Mouse (Mus musculus): ENCODE results near the gene Snx32. TPM values are rescaled to one million over a fixed set of nuclear protein-coding genes. Genes with fewer than 3 reads are reported as not detected.

The Snx32 gene
- 7.8 and 7.9 TPM in 2 replicates for polyA plus RNA-seq (2015; fragmentation: Nextera tagmentation; extraction: Ambion mirVana)

GRCm38 (mm10) chr19:5510031-5511026 lies at the start of gene Snx32:
Snx32 (minus strand) TSS chr19:5510538.

GRCm38 (mm10) chr19:5503687-5504086 lies 6.7 kb downstream of the Snx32 start, which contains the start of gene 1700020D05Rik:
1700020D05Rik (minus strand) TSS chr19:5503787.

GRCm38 (mm10) chr19:5490313-5490897 lies 19.9 kb downstream of the Snx32 start, which contains the start of gene Cfl1:
Cfl1 (plus strand) TSS chr19:5490455.

GRCm38 (mm10) chr19:5487768-5488550 lies 22.4 kb downstream of the Snx32 start, which contains the start of gene Mus81:
Mus81 (minus strand) TSS chr19:5488402.

GRCm38 (mm10) chr19:5473720-5474119 lies 36.6 kb downstream of the Snx32 start, which contains the start of gene Efemp2:
Efemp2 (plus strand) TSS chr19:5473954.

GRCm38 (mm10) chr19:5468374-5468773 lies 42.0 kb downstream of the Snx32 start, which contains the start of gene Ctsw:
Ctsw (minus strand) TSS chr19:5468507.

GRCm38 (mm10) chr19:5460465-5460911 lies 49.9 kb downstream of the Snx32 start, which contains the start of gene Fibp:
Fibp (plus strand) TSS chr19:5460615.

GRCm38 (mm10) chr19:5457746-5458442 lies 52.4 kb downstream of the Snx32 start, which contains the start of gene Ccdc85b:
Ccdc85b (minus strand) TSS chr19:5457894.

GRCm38 (mm10) chr19:5447515-5448353 lies 62.6 kb downstream of the Snx32 start, which contains the start of gene Fosl1:
Fosl1 (plus strand) TSS chr19:5447547.

Other genes with a start within 250 kb of the Snx32 start
- gene Pacs1, start 237.4 kb downstream of the Snx32 start, polyA plus RNA-seq (2015; fragmentation: Nextera tagmentation; extraction: Ambion mirVana), result 9.6 and 10.2 TPM in 2 replicates
- 172 and 197 TPM in 2 replicates for gene Sf3b2, start 215.1 kb downstream of the Snx32 start, polyA plus RNA-seq (2015; fragmentation: Nextera tagmentation; extraction: Ambion mirVana)
- gene Gal3st3, start 212.2 kb downstream of the Snx32 start, polyA plus RNA-seq (2015; fragmentation: Nextera tagmentation; extraction: Ambion mirVana), result 0.10 and 0.27 TPM in 2 replicates
- gene Catsper1, start 174.8 kb downstream of the Snx32 start, polyA plus RNA-seq (2015; fragmentation: Nextera tagmentation; extraction: Ambion mirVana), result not detected in 2 replicates
- gene Cst6, start 161.0 kb downstream of the Snx32 start, polyA plus RNA-seq (2015; fragmentation: Nextera tagmentation; extraction: Ambion mirVana), result 0.51 and 0.99 TPM in 2 replicates
- gene Eif1ad, start 143.8 kb downstream of the Snx32 start, polyA plus RNA-seq (2015; fragmentation: Nextera tagmentation; extraction: Ambion mirVana), result 39.3 and 43.4 TPM in 2 replicates
- gene Banf1, start 143.4 kb downstream of the Snx32 start, polyA plus RNA-seq (2015; fragmentation: Nextera tagmentation; extraction: Ambion mirVana), result 304 and 334 TPM in 2 replicates
- gene Sart1, start 121.8 kb downstream of the Snx32 start, polyA plus RNA-seq (2015; fragmentation: Nextera tagmentation; extraction: Ambion mirVana), result 51.2 and 52.4 TPM in 2 replicates
- gene Tsga10ip, start 108.0 kb downstream of the Snx32 start, polyA plus RNA-seq (2015; fragmentation: Nextera tagmentation; extraction: Ambion mirVana), result 0.19 and 0.29 TPM in 2 replicates
- gene Drap1, start 85.6 kb downstream of the Snx32 start, polyA plus RNA-seq (2015; fragmentation: Nextera tagmentation; extraction: Ambion mirVana), result 130 and 141 TPM in 2 replicates
- gene AI837181, start 85.4 kb downstream of the Snx32 start, polyA plus RNA-seq (2015; fragmentation: Nextera tagmentation; extraction: Ambion mirVana), result 25.6 and 28.8 TPM in 2 replicates
- not detected in 2 replicates for gene Fosl1, start 63.0 kb downstream of the Snx32 start, polyA plus RNA-seq (2015; fragmentation: Nextera tagmentation; extraction: Ambion mirVana)
- 5.3 and 6.5 TPM in 2 replicates for gene Ccdc85b, start 52.6 kb downstream of the Snx32 start, polyA plus RNA-seq (2015; fragmentation: Nextera tagmentation; extraction: Ambion mirVana)
- 55.0 and 60.8 TPM in 2 replicates for gene Fibp, start 49.9 kb downstream of the Snx32 start, polyA plus RNA-seq (2015; fragmentation: Nextera tagmentation; extraction: Ambion mirVana)
- gene Ctsw, start 42.0 kb downstream of the Snx32 start, polyA plus RNA-seq (2015; fragmentation: Nextera tagmentation; extraction: Ambion mirVana), result 4.3 and 6.1 TPM in 2 replicates
- 30.8 and 37.7 TPM in 2 replicates for gene Efemp2, start 36.6 kb downstream of the Snx32 start, polyA plus RNA-seq (2015; fragmentation: Nextera tagmentation; extraction: Ambion mirVana)
- 19.9 and 21.2 TPM in 2 replicates for gene Mus81, start 22.1 kb downstream of the Snx32 start, polyA plus RNA-seq (2015; fragmentation: Nextera tagmentation; extraction: Ambion mirVana)
- 1,515 and 1,595 TPM in 2 replicates for gene Cfl1, start 20.1 kb downstream of the Snx32 start, polyA plus RNA-seq (2015; fragmentation: Nextera tagmentation; extraction: Ambion mirVana)
- 0.19 and 0.21 TPM in 2 replicates for gene 1700020D05Rik, start 6.8 kb downstream of the Snx32 start, polyA plus RNA-seq (2015; fragmentation: Nextera tagmentation; extraction: Ambion mirVana)
- gene Ovol1, start 50.1 kb upstream of the Snx32 start, polyA plus RNA-seq (2015; fragmentation: Nextera tagmentation; extraction: Ambion mirVana), result 0.07 TPM in 1 of 2 replicates, not detected in the other
- 4.7 and 5.9 TPM in 2 replicates for gene Ap5b1, start 57.5 kb upstream of the Snx32 start, polyA plus RNA-seq (2015; fragmentation: Nextera tagmentation; extraction: Ambion mirVana)
- 154 and 175 TPM in 2 replicates for gene Rnaseh2c, start 91.3 kb upstream of the Snx32 start, polyA plus RNA-seq (2015; fragmentation: Nextera tagmentation; extraction: Ambion mirVana)
- 33.2 and 34.5 TPM in 2 replicates for gene Kat5, start 99.7 kb upstream of the Snx32 start, polyA plus RNA-seq (2015; fragmentation: Nextera tagmentation; extraction: Ambion mirVana)
- gene Rela, start 126.9 kb upstream of the Snx32 start, polyA plus RNA-seq (2015; fragmentation: Nextera tagmentation; extraction: Ambion mirVana), result 30.7 and 35.6 TPM in 2 replicates
- 37.1 and 42.1 TPM in 2 replicates for gene Sipa1, start 153.2 kb upstream of the Snx32 start, polyA plus RNA-seq (2015; fragmentation: Nextera tagmentation; extraction: Ambion mirVana)
- 13.1 and 15.0 TPM in 2 replicates for gene Map3k11, start 178.2 kb upstream of the Snx32 start, polyA plus RNA-seq (2015; fragmentation: Nextera tagmentation; extraction: Ambion mirVana)
- gene Pcnx3, start 178.4 kb upstream of the Snx32 start, polyA plus RNA-seq (2015; fragmentation: Nextera tagmentation; extraction: Ambion mirVana), result 10.6 and 13.9 TPM in 2 replicates
- 1.3 and 1.6 TPM in 2 replicates for gene Kcnk7, start 193.8 kb upstream of the Snx32 start, polyA plus RNA-seq (2015; fragmentation: Nextera tagmentation; extraction: Ambion mirVana)
- gene Ehbp1l1, start 215.8 kb upstream of the Snx32 start, polyA plus RNA-seq (2015; fragmentation: Nextera tagmentation; extraction: Ambion mirVana), result 101 and 113 TPM in 2 replicates
- 66.1 and 67.9 TPM in 2 replicates for gene Fam89b, start 219.1 kb upstream of the Snx32 start, polyA plus RNA-seq (2015; fragmentation: Nextera tagmentation; extraction: Ambion mirVana)
- 13.0 and 19.2 TPM in 2 replicates for gene Ltbp3, start 230.4 kb upstream of the Snx32 start, polyA plus RNA-seq (2015; fragmentation: Nextera tagmentation; extraction: Ambion mirVana)